Mouse (Mus musculus): ENCODE results near the gene Ell2.
A peak's percentile ranks its signal among the peaks of the same experiment; 100 is the strongest.

Gene Ell2

GRCm38 (mm10) chr13:75766967-75767366 lies 60.4 kb downstream of the Ell2 start:
- no peak for DNase-seq (ENCODE audit: low spot score in 2 of 2)

- no peak for DNase-seq (ENCODE audit: low spot score in 2 of 2)
These were observed 64.2 kb downstream of the Ell2 start for GRCm38 (mm10) chr13:75770744-75771143.

DNA sequence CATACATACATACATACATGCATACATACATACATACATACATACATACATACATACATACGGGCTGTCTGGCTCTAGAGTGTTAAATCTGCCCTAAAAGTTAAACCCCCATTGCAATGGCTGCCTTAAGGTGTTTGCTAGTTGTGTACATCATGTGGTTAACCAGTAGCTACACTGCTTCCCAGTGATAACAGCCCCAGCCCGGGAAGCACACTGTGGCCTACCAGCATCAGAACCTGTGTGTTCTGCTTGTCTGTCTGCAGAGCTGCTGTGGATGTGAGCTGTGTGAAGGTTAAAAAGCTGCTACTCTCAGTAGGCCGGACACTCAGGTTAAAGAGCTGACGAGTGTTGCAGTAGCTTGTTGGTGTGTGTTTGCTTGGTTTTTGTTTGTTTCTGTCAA lies 64.8 kb downstream of the Ell2 start:
- DNase-seq (ENCODE audit: low spot score in 2 of 2), result no peak

- no peak for DNase-seq (ENCODE audit: low spot score in 2 of 2)
These were observed 65.6 kb downstream of the Ell2 start for GRCm38 (mm10) chr13:75771984-75772730.

- no peak for DNase-seq (ENCODE audit: low spot score in 2 of 2)
These were observed 69.4 kb downstream of the Ell2 start for GRCm38 (mm10) chr13:75775961-75776360.

- no peak for DNase-seq (ENCODE audit: low spot score in 2 of 2)
These were observed 70.1 kb downstream of the Ell2 start for GRCm38 (mm10) chr13:75776692-75777091.

- no peak for DNase-seq (ENCODE audit: low spot score in 2 of 2)
These were observed 71.6 kb downstream of the Ell2 start for GRCm38 (mm10) chr13:75778156-75778555.

GRCm38 (mm10) chr13:75779169-75779568 lies 72.6 kb downstream of the Ell2 start:
- no peak for DNase-seq (ENCODE audit: low spot score in 2 of 2)

- DNase-seq (ENCODE audit: low spot score in 2 of 2), result no peak
These were observed 73.5 kb downstream of the Ell2 start for GRCm38 (mm10) chr13:75780096-75780495.

DNA sequence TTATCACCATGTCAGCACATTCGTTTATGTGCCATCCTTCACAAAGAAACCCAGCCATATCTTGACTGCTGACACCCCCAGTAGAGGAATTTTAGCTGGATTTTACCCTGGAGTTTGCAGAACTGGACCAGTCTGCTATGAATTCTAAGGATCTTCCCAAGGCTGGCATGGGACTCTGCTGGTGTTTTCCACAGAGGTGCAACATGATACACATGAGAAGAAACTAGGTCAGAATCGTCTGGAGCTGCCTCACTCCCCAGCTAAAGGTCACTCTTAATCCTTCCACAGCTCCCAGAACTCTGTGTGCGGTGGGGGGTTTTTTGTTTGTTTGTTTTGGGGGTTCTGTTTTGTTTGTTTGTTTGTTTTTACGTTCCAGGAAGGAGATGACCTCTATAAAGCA lies 79.2 kb downstream of the Ell2 start:
- DNase-seq (ENCODE audit: low spot score in 2 of 2), result no peak

DNA sequence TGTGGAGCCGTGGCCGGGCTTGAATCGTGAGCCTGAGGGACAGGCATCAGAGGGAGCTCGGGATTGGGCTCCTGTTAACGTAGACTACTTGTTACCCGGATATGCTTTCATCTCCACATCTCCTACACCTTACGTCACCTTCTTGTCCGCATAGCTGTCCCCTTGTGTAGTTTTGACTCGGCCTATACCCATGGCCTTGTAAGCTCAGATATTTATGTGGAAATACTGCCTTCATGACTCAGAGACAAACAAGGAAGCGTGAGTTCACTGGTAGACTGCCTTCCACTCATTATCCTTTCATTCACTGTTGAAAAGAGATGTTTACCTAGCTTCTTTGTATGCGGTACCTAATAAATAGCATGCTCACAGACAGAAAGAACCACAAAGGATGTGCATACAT lies 79.7 kb downstream of the Ell2 start:
- DNase-seq (ENCODE audit: low spot score in 2 of 2), result no peak

GRCm38 (mm10) chr13:75787364-75787763 lies 80.8 kb downstream of the Ell2 start:
- DNase-seq (ENCODE audit: low spot score in 2 of 2), result no peak

- DNase-seq (ENCODE audit: low spot score in 2 of 2), result no peak
These were observed 81.6 kb downstream of the Ell2 start for GRCm38 (mm10) chr13:75788178-75788577.

DNA sequence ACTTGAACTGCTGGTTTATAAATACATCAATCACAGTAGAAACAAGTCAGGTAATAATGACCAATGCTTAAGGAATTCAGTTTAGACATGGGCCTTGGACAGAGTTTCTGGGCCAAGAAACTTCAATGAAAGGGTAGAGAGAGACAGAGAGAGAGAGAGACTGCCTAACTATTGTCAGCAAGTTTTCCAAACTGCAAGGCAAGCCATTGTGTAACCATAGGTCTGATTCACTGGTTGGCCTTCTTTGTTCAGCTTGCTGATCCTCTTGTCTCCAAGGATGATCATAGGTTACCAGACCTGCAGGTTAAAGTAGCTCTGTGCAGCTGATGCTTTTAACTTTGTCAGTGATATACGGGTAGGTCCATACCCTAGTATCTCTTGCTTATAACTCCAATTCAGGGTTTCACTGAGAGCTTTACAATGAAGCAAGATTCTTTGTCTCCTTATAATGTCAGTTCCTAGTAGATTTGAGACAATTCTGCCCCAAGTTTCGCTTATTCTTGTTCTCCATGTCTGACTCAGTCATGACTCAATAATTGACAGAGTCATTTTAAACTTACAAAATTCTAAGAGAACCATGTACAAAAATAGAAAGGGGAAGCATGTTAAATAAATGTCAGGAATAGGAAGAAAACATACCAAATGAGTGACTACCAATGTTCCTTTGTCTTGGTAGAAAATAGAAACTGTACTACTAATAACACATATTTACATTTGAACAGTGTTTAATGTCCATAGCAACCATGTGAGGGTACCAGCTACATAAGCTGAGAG lies 82.7 kb downstream of the Ell2 start:
- DNase-seq (ENCODE audit: low spot score in 2 of 2), result no peak

- no peak for DNase-seq (ENCODE audit: low spot score in 2 of 2)
These were observed 84.1 kb downstream of the Ell2 start for GRCm38 (mm10) chr13:75790550-75791205.

GRCm38 (mm10) chr13:75793863-75794629 lies 87.5 kb downstream of the Ell2 start:
- no peak for DNase-seq (ENCODE audit: low spot score in 2 of 2)

GRCm38 (mm10) chr13:75797369-75798141 lies 91.0 kb downstream of the Ell2 start:
- peak; percentile 89 to 91 for DNase-seq (ENCODE audit: low spot score in 2 of 2)

- DNase-seq (ENCODE audit: low spot score in 2 of 2), result no peak
These were observed 92.1 kb downstream of the Ell2 start for GRCm38 (mm10) chr13:75798413-75799302.

GRCm38 (mm10) chr13:75799421-75799820 lies 92.9 kb downstream of the Ell2 start:
- DNase-seq (ENCODE audit: low spot score in 2 of 2), result no peak

DNA sequence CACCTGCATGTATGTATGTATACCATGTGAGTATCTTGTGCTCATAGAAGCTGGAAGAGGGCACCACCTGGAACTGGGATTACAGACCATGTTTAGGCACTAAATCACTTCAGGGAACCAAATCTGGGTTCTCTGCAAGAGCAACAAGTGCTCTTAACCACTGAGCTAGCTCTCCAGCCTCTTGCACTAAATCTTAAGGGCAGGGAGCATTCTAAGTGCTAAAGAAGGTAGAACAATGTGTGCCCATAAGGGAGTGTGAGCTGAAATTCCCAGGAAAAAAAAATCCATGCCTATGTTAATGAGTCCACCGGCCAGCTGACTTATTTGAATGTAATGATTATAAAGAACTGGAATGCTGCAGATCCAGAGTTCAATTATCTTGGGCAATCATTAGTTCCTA lies 101.4 kb downstream of the Ell2 start:
- no peak for DNase-seq (ENCODE audit: low spot score in 2 of 2)

Measured in right cerebral cortex, postnatal 36 days (tissue).